Mouse (Mus musculus) megakaryocyte, adult 5-6 weeks (primary cell): Measurements from ENCODE around the gene Isg20l2. TPM values are rescaled to one million over a fixed set of nuclear protein-coding genes. Genes with fewer than 3 reads are reported as not detected.

Experiments used
- ATAC-seq: 2 replicates; pipeline ENCODE4 v1.8.0; 2016; ENCODE audit warnings: mild to moderate bottlenecking, inconsistent platforms; ENCODE audit not compliant: poor library complexity, severe bottlenecking
- total RNA-seq, 2 experiments: library from RNA; stranded (forward) in 1 of 2; stranded (reverse) in 1 of 2; fragments of 153-499, 151-499 nt in 1 of 2; fragments of 221-1000, 200-1000 nt in 1 of 2; gene quantifications; 2 replicates each; pipeline versions ENCODE4 v1.2.3 to v1.2.4; 2015 to 2017

The Isg20l2 gene
- total RNA-seq, 2 experiments from 2014 or later: 26.3 to 27.5 TPM

GRCm38 (mm10) chr3:87973593-87974380, 43.7 kb downstream of the Isg20l2 start:
- no peak for ATAC-seq

DNA sequence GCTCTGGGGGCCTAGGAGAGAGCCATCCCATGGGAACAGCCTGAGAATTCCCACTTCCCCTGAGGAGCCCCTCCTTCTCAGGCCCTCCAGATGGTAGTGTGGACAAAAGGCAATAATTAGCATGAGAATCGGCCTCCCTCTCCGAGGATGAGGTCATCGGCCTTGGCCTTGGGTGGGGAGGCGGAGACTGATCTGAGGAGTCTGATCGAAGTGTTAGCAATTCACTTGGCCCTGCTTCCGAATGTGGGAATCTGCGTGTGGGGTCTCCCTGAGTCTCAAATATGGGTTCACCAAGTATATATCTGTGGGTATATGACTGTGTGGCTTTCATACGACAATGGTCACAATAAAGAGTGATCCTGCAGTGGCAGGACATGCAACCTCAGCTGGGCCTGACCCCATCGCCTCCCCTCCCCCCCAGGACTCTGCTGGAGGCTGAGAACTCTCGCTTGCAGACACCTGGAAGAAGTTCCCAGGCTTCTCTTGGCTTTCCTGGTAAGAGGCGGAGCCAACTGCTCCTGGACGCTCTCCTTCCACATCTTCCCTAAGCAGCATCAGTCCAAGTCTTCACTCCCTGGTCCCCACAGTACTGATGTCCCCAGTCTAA, 44.4 kb downstream of the Isg20l2 start:
- no peak for ATAC-seq

GRCm38 (mm10) chr3:87979493-87979892, 49.4 kb downstream of the Isg20l2 start:
- no peak for ATAC-seq

- no peak for ATAC-seq
Measured at GRCm38 (mm10) chr3:87980085-87980484, 50.0 kb downstream of the Isg20l2 start.

- no peak for ATAC-seq
Measured at GRCm38 (mm10) chr3:87980728-87981127, 50.6 kb downstream of the Isg20l2 start.

- ATAC-seq: no peak
Measured at GRCm38 (mm10) chr3:87981214-87981760, 51.2 kb downstream of the Isg20l2 start.

DNA sequence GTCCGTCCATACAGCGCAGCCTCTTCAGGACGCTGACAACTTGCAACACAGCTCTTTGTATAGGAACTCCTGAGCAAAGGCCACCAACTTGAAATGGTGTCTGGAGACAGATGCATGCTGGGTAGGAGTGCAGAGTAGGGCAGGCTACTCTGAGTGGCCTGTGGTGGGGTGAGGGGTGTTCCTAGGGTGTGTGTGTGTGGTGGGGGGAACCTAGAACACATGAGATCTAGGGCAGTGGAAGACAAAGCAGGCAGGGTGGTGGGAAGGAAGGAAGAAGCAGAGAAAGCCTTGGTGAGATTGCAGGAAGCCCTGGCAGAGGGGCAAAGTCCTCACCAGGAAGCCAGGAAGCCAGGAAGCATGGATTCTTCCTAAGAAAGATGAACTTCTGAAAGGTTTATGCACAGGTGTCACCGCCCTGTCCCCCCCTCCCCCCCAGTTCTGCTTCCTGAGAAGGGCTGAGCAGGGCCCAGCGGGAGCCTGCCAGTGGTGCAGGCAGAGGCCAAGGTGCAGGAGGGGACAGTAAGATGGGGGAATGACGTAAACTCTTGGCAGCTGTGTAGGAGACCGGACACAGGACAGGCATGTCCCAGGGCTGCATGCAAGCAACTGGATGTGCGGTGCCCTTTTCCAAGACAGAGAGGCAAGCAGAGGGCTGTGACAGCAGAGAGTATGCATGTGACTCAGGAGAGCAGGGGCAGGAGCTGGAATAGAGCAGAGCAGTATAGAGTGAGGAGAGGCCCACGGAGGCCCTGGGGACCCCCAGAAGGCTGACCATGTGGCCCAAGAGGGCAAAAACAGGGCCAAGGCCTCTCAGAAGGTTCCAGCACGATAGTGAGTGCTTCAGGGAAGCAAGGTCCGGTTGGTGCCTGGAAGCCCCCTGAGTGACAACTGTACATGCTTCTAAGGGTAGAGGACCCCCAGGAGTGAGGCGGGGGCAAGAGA, 52.1 kb downstream of the Isg20l2 start:
- no peak for ATAC-seq

DNA sequence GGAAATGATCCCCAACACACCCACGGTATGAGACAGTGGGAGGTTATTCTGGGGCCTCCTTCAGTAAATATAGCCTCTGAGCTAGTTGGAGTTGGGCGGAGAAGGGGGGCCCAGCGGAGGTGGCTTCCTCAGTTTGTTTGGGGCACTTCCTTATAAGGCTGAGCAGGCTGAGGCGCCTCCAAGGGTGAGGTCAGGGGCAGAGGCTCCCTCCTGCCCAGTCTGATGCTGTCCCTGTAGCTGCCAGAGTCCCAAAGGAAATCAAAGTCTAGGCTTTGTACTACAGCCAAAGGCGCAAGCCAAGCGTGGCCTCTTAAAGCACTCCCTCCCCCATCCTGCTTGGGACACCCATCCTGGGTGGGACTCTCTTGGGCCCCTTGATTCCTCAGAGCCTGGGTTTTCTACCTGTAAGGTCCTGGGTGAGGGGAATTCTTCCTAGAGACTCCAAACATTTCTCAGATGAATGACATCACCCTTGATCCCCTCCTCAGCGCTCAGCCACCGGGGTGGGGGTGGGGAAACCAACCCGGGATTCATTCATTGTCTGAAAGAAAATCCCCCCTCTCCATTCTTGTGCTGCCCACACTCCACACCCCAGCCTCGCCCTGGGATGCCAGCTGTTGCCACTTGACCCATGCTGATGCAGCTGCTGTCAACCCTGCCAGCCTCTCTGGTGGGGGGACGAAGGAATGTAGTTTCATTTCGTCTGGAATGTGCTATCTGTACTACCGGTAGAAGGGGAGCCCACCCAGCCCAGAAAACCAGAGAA, 52.9 kb downstream of the Isg20l2 start:
- no peak for ATAC-seq

GRCm38 (mm10) chr3:87983627-87984026, 53.5 kb downstream of the Isg20l2 start:
- ATAC-seq: no peak

GRCm38 (mm10) chr3:87984094-87984493, 54.0 kb downstream of the Isg20l2 start:
- no peak for ATAC-seq

GRCm38 (mm10) chr3:87985505-87986320, 55.6 kb downstream of the Isg20l2 start:
- ATAC-seq: no peak

- peak; percentile 88 for ATAC-seq
Measured at GRCm38 (mm10) chr3:87986868-87987267, 56.8 kb downstream of the Isg20l2 start.

- ATAC-seq: no peak
Measured at GRCm38 (mm10) chr3:87987633-87988032, 57.5 kb downstream of the Isg20l2 start.

GRCm38 (mm10) chr3:87988068-87988467, 58.0 kb downstream of the Isg20l2 start:
- no peak for ATAC-seq

- no peak for ATAC-seq
Measured at GRCm38 (mm10) chr3:87989935-87990334, 59.8 kb downstream of the Isg20l2 start.
